Mouse (Mus musculus): ENCODE results near the gene Ankrd13b. TPM values are rescaled to one million over a fixed set of nuclear protein-coding genes. Genes with fewer than 3 reads are reported as not detected.
A peak's percentile ranks its signal among the peaks of the same experiment; 100 is the strongest.

Gene Ankrd13b
- polyA plus RNA-seq, 1 experiment from 2014 or later: 3.2 TPM

GRCm38 (mm10) chr11:77498261-77499139 is 9.0 kb upstream of the Ankrd13b start:
- H3K36me3 ChIP-seq: peaks cover 27% of the 10 kb centered on the region; the same call in 1 of the 2 replicates
- no peaks in the 10 kb centered on the region for H3K27me3 ChIP-seq
- peak overlapping the region; percentile 89 for H3K27ac ChIP-seq
- ATAC-seq (replicated peaks; ENCODE audit: insufficient number of reproducible peaks, insufficient read depth, low FRiP score, low read depth): no peak
- H3K4me2 ChIP-seq: peak overlapping the region; percentile 9; the same call in 1 of the 2 replicates
- H3K9me3 ChIP-seq (replicated peaks): no peaks in the 10 kb centered on the region
- H3K9ac ChIP-seq: peak overlapping the region; percentile 28; the same call in 1 of the 2 replicates
- H3K4me1 ChIP-seq (replicated peaks): peaks cover 67% of the 10 kb centered on the region
- 68% methylated on average over 12 of the region's 12 CpGs for WGBS
- H3K4me3 ChIP-seq: no peak overlapping the region

- Histone ChIP-seq H3K27ac (peak overlapping the region; percentile 89), H3K4me1 (replicated peaks) (peaks cover 60% of the 10 kb centered on the region), H3K27me3 (no peaks in the 10 kb centered on the region), H3K4me3 (no peak overlapping the region), H3K4me2 (peak overlapping the region; percentile 9; the same call in 1 of the 2 replicates), H3K9ac (peak overlapping the region; percentile 28; the same call in 1 of the 2 replicates), H3K36me3 (peaks cover 23% of the 10 kb centered on the region; the same call in 1 of the 2 replicates), H3K9me3 (replicated peaks) (no peaks in the 10 kb centered on the region)
- peak; percentile 37 for ATAC-seq (replicated peaks; ENCODE audit: insufficient number of reproducible peaks, insufficient read depth, low FRiP score, low read depth)
- 35% methylated on average over 4 of the region's 4 CpGs for WGBS
Observed at GRCm38 (mm10) chr11:77497851-77498250, 8.4 kb upstream of the Ankrd13b start.

GRCm38 (mm10) chr11:77497341-77497756 is 7.9 kb upstream of the Ankrd13b start:
- Histone ChIP-seq H3K27me3 (no peaks in the 10 kb centered on the region), H3K9ac (0 out of 2 replicates have a peak overlapping the region, but pooled peaks have one; percentile 41), H3K9me3 (replicated peaks) (no peaks in the 10 kb centered on the region), H3K4me2 (peak overlapping the region; percentile 9; the same call in 1 of the 2 replicates), H3K27ac (peak overlapping the region; percentile 89), H3K4me1 (replicated peaks) (peaks cover 65% of the 10 kb centered on the region), H3K36me3 (peaks cover 21% of the 10 kb centered on the region; the same call in 1 of the 2 replicates), H3K4me3 (0 out of 2 replicates have a peak overlapping the region, but pooled peaks have one; percentile 0)
- ATAC-seq (replicated peaks; ENCODE audit: insufficient number of reproducible peaks, insufficient read depth, low FRiP score, low read depth): peak; percentile 15; the same call in 1 of the 2 replicates
- 34% methylated on average over 6 of the region's 6 CpGs for WGBS

GRCm38 (mm10) chr11:77495507-77495906 is 6.0 kb upstream of the Ankrd13b start:
- Histone ChIP-seq H3K36me3 (peaks cover 14% of the 10 kb centered on the region; the same call in 1 of the 2 replicates), H3K4me3 (no peak overlapping the region), H3K4me2 (no peak overlapping the region), H3K27me3 (no peaks in the 10 kb centered on the region), H3K9me3 (replicated peaks) (no peaks in the 10 kb centered on the region), H3K27ac (peak overlapping the region; percentile 60; the same call in 1 of the 2 replicates), H3K4me1 (replicated peaks) (peaks cover 72% of the 10 kb centered on the region), H3K9ac (no peak overlapping the region)
- no peak for ATAC-seq (replicated peaks; ENCODE audit: insufficient number of reproducible peaks, insufficient read depth, low FRiP score, low read depth)

GRCm38 (mm10) chr11:77494782-77495181 is 5.3 kb upstream of the Ankrd13b start:
- Histone ChIP-seq H3K27me3 (no peaks in the 10 kb centered on the region), H3K36me3 (peaks cover 6% of the 10 kb centered on the region; the same call in 1 of the 2 replicates), H3K27ac (no peak overlapping the region), H3K9ac (0 out of 2 replicates have a peak overlapping the region, but pooled peaks have one; percentile 93), H3K4me1 (replicated peaks) (peaks cover 78% of the 10 kb centered on the region), H3K9me3 (replicated peaks) (no peaks in the 10 kb centered on the region), H3K4me3 (peak overlapping the region; percentile 91), H3K4me2 (peak overlapping the region; percentile 93)
- WGBS: 65% methylated on average over 6 of the region's 6 CpGs
- ATAC-seq (replicated peaks; ENCODE audit: insufficient number of reproducible peaks, insufficient read depth, low FRiP score, low read depth): no peak

- no peak for ATAC-seq (replicated peaks; ENCODE audit: insufficient number of reproducible peaks, insufficient read depth, low FRiP score, low read depth)
- H3K27ac ChIP-seq: peak overlapping the region; percentile 88
- H3K9ac ChIP-seq: peak overlapping the region; percentile 93
- no peaks in the 10 kb centered on the region for H3K9me3 ChIP-seq (replicated peaks)
- peaks cover 2% of the 10 kb centered on the region; the same call in 1 of the 2 replicates for H3K36me3 ChIP-seq
- H3K4me1 ChIP-seq (replicated peaks): peaks cover 78% of the 10 kb centered on the region
- peak overlapping the region; percentile 93 for H3K4me2 ChIP-seq
- H3K4me3 ChIP-seq: peak overlapping the region; percentile 91
- no peaks in the 10 kb centered on the region for H3K27me3 ChIP-seq
- WGBS: 23% methylated on average over 4 of the region's 4 CpGs
Observed at GRCm38 (mm10) chr11:77494344-77494676, 4.8 kb upstream of the Ankrd13b start.

- Histone ChIP-seq H3K9me3 (replicated peaks) (no peaks in the 10 kb centered on the region), H3K4me2 (peak within 1 kb of the TSS; percentile 93), H3K27ac (peak within 1 kb of the TSS; percentile 95), H3K27me3 (no peaks in the 10 kb centered on the region), H3K9ac (peak within 1 kb of the TSS; percentile 93), H3K36me3 (no peaks in the 10 kb centered on the region), H3K4me3 (peak within 1 kb of the TSS; percentile 91), H3K4me1 (replicated peaks) (peaks cover 81% of the 10 kb centered on the region)
- WGBS: under 1% methylated on average over 59 of the region's 74 CpGs
- ATAC-seq (replicated peaks; ENCODE audit: insufficient number of reproducible peaks, insufficient read depth, low FRiP score, low read depth): peak; percentile 1; the same call in 1 of the 2 replicates
Observed at GRCm38 (mm10) chr11:77493512-77494343, 4.2 kb upstream of the Ankrd13b start, which contains the start of gene Git1. Gene Git1, plus strand, starts transcription at chr11:77493562.

GRCm38 (mm10) chr11:77492911-77493332 is 3.4 kb upstream of the Ankrd13b start:
- Histone ChIP-seq H3K9me3 (replicated peaks) (no peaks in the 10 kb centered on the region), H3K27me3 (no peaks in the 10 kb centered on the region), H3K4me1 (replicated peaks) (peaks cover 80% of the 10 kb centered on the region), H3K4me2 (peak overlapping the region; percentile 93), H3K4me3 (peak overlapping the region; percentile 91), H3K9ac (peak overlapping the region; percentile 93), H3K36me3 (no peaks in the 10 kb centered on the region), H3K27ac (peak overlapping the region; percentile 95)
- WGBS: under 1% methylated on average over 31 of the region's 32 CpGs
- ATAC-seq (replicated peaks; ENCODE audit: insufficient number of reproducible peaks, insufficient read depth, low FRiP score, low read depth): peak; percentile 72

- H3K9me3 ChIP-seq (replicated peaks): no peaks in the 10 kb centered on the region
- under 1% methylated on average over 13 of the region's 18 CpGs for WGBS
- peak overlapping the region; percentile 93 for H3K4me2 ChIP-seq
- H3K36me3 ChIP-seq: no peaks in the 10 kb centered on the region
- peaks cover 76% of the 10 kb centered on the region for H3K4me1 ChIP-seq (replicated peaks)
- H3K27me3 ChIP-seq: no peaks in the 10 kb centered on the region
- H3K9ac ChIP-seq: peak overlapping the region; percentile 93
- H3K27ac ChIP-seq: peak overlapping the region; percentile 95
- no peak for ATAC-seq (replicated peaks; ENCODE audit: insufficient number of reproducible peaks, insufficient read depth, low FRiP score, low read depth)
- H3K4me3 ChIP-seq: peak overlapping the region; percentile 91
Observed at GRCm38 (mm10) chr11:77492311-77492871, 2.9 kb upstream of the Ankrd13b start.

GRCm38 (mm10) chr11:77491502-77492291 is 2.2 kb upstream of the Ankrd13b start:
- Histone ChIP-seq H3K4me3 (peak overlapping the region; percentile 91), H3K9me3 (replicated peaks) (no peaks in the 10 kb centered on the region)

More at GRCm38 (mm10) chr11:77491502-77492291, 2.2 kb upstream of the Ankrd13b start:
- H3K27ac ChIP-seq: peak overlapping the region; percentile 95
- H3K36me3 ChIP-seq: no peaks in the 10 kb centered on the region
- H3K4me1 ChIP-seq (replicated peaks): peaks cover 76% of the 10 kb centered on the region
- H3K4me2 ChIP-seq: peak overlapping the region; percentile 93
- under 1% methylated on average over 23 of the region's 23 CpGs for WGBS
- no peaks in the 10 kb centered on the region for H3K27me3 ChIP-seq
- H3K9ac ChIP-seq: peak overlapping the region; percentile 93
- peak; percentile 56 for ATAC-seq (replicated peaks; ENCODE audit: insufficient number of reproducible peaks, insufficient read depth, low FRiP score, low read depth)
